28 mouse cellular contexts compared by ENCODE assay signal in the genomic region with DNA sequence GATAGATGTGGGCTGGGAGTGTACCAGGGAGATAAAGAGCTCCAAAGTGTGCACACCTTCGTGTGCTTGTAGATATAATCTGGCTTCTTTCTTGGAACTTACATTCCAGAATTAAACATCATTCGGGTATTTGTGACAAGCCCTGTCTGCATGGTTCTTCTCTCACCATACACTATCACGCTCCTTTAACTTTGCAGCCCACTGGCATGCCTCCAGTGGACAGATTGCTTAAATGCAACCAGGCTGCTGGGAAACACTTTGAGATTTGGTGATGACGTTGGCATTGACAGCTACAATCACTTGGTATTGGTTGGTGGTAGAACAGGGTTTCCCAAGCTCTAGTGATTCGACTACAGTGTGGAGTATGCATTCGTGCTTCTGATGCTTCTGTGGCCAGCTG.
DNase-seq lines count a peak whose midpoint lies in the region; ATAC-seq and TF ChIP-seq lines count a peak whose summit lies in the region.
"Had no signal": no experiment of that assay in that cellular context is flagged by ENCODE, and none has a peak within 500 bp of the region (broad histone marks: within the 10 kb centered on the region; RNA-seq: fewer than 3 reads in every experiment).

No protein-coding gene starts in this region.

- H3K4me2 ChIP-seq in liver, embryonic 14.5 days (ENCODE audit: low read depth), result no peak overlapping the region
- H3K4me2 ChIP-seq in liver, embryonic 11.5 days, result no peak overlapping the region
- peak overlapping the region; percentile 21; the same call in 1 of the 2 replicates for H3K4me2 ChIP-seq in intestine, postnatal 0 days (replicated peaks; ENCODE audit: low read depth)
- H3K4me2 ChIP-seq: embryonic facial prominence, embryonic 12.5 days; forebrain, embryonic 15.5 days; heart, embryonic 11.5 days; hindbrain, embryonic 12.5 days; kidney, embryonic 15.5 days; limb, embryonic 13.5 days; midbrain, embryonic 12.5 days; neural tube, embryonic 13.5 days had no signal

- no peak for DNase-seq in cerebellum, adult 8-10 months
- no peak for DNase-seq in liver, embryonic 14.5 days (ENCODE audit: low read depth in 3 of 3, low spot score in 3 of 3)
- DNase-seq in liver, embryonic 11.5 days (ENCODE audit: low spot score), result no peak
- DNase-seq in embryo, embryonic 11 days, result no peak
- DNase-seq: adrenal gland, adult 8-10 months; heart, postnatal 36 days; kidney, adult 18-20 months; kidney, postnatal 25 days; lung, adult 18-20 months; lung, postnatal 14 days; right cerebral cortex, postnatal 4 days; thymus, postnatal 14 days had no signal

- TF ChIP-seq EP300 in liver, embryonic 14.5 days (IDR thresholded peaks at IDR 0.05; ENCODE audit: low read depth), result no peak

- no peaks in the 10 kb centered on the region for H3K27me3 ChIP-seq in liver, embryonic 14.5 days (ENCODE audit: control insufficient read depth, insufficient read depth, low read length)
- H3K27me3 ChIP-seq in liver, embryonic 11.5 days (replicated peaks; ENCODE audit: control insufficient read depth, insufficient read depth, low read length), result no peaks in the 10 kb centered on the region
- H3K27me3 ChIP-seq in intestine, postnatal 0 days (replicated peaks; ENCODE audit: control insufficient read depth, insufficient read depth, low read length), result no peaks in the 10 kb centered on the region
- no peaks in the 10 kb centered on the region for H3K27me3 ChIP-seq in small intestine, adult 2 months (ENCODE audit: control insufficient read depth, insufficient read depth, low read length)
- H3K27me3 ChIP-seq: CH12.LX; embryonic facial prominence, embryonic 12.5 days; forebrain, embryonic 15.5 days; hindbrain, embryonic 12.5 days; kidney, embryonic 15.5 days; limb, embryonic 13.5 days; midbrain, embryonic 12.5 days; neural tube, embryonic 13.5 days had no signal

- TF ChIP-seq CTCF in liver, embryonic 14.5 days (IDR thresholded peaks at IDR 0.05; ENCODE audit: low read depth), result no peak
- TF ChIP-seq CTCF in intestine, postnatal 0 days (IDR thresholded peaks at IDR 0.05; ENCODE audit: low read depth), result peak; percentile 44
- no peak for TF ChIP-seq CTCF in small intestine, adult 2 months (IDR thresholded peaks at IDR 0.05; ENCODE audit: extremely low read depth, insufficient read length, insufficient replicate concordance, low read depth, low read length)

- no peak for TF ChIP-seq POLR2A in small intestine, adult 2 months (IDR thresholded peaks at IDR 0.05; ENCODE audit: low read depth, low read length)

- peaks cover 0 to 8% of the 10 kb centered on the region in 2 experiments; a peak in 2 of 4 replicates for H3K4me1 ChIP-seq in liver, embryonic 14.5 days (replicated peaks; ENCODE audit: control insufficient read depth in 2 of 2, insufficient read depth in 2 of 2, low read length in 1 of 2)
- H3K4me1 ChIP-seq in liver, embryonic 11.5 days (replicated peaks; ENCODE audit: control insufficient read depth, insufficient read depth, low read length), result no peaks in the 10 kb centered on the region
- H3K4me1 ChIP-seq in intestine, postnatal 0 days (replicated peaks; ENCODE audit: control insufficient read depth, insufficient read depth, low read length), result 0 out of 2 replicates have a peak, but pooled peaks cover 3% of the 10 kb centered on the region
- H3K4me1 ChIP-seq in small intestine, adult 2 months (ENCODE audit: control insufficient read depth, insufficient read depth, insufficient read length, low read length), result peaks cover 16% of the 10 kb centered on the region; the same call in 1 of the 2 replicates
- H3K4me1 ChIP-seq: embryonic facial prominence, embryonic 12.5 days; forebrain, embryonic 15.5 days; hindbrain, embryonic 12.5 days; kidney, embryonic 15.5 days; midbrain, embryonic 12.5 days; neural tube, embryonic 13.5 days had no signal

- H3K27ac ChIP-seq in liver, embryonic 14.5 days, result no peak overlapping the region
- H3K27ac ChIP-seq in liver, embryonic 11.5 days (ENCODE audit: low read depth, low read length), result no peak overlapping the region
- H3K27ac ChIP-seq in intestine, postnatal 0 days (ENCODE audit: low read depth, low read length), result peak overlapping the region; percentile 75
- 0 out of 2 replicates have a peak overlapping the region, but pooled peaks have one; percentile 3 for H3K27ac ChIP-seq in small intestine, adult 2 months (ENCODE audit: insufficient read depth, low read depth, low read length)
- H3K27ac ChIP-seq: embryonic facial prominence, embryonic 12.5 days; forebrain, embryonic 15.5 days; hindbrain, embryonic 12.5 days; hindbrain, postnatal 0 days; kidney, embryonic 15.5 days; limb, embryonic 13.5 days; midbrain, embryonic 12.5 days; neural tube, embryonic 13.5 days had no signal

- H3K36me3 ChIP-seq in liver, embryonic 14.5 days (replicated peaks; ENCODE audit: control insufficient read depth, insufficient read depth, low read depth), result no peaks in the 10 kb centered on the region
- no peaks in the 10 kb centered on the region for H3K36me3 ChIP-seq in liver, embryonic 11.5 days (ENCODE audit: control insufficient read depth, insufficient read depth, low read length)
- no peaks in the 10 kb centered on the region for H3K36me3 ChIP-seq in intestine, postnatal 0 days (ENCODE audit: control insufficient read depth, insufficient read depth)
- H3K36me3 ChIP-seq in small intestine, adult 2 months (ENCODE audit: control insufficient read depth, insufficient read depth, low read length), result no peaks in the 10 kb centered on the region
- H3K36me3 ChIP-seq: embryonic facial prominence, embryonic 12.5 days; forebrain, embryonic 15.5 days; hindbrain, embryonic 12.5 days; kidney, embryonic 15.5 days; limb, embryonic 13.5 days; midbrain, embryonic 12.5 days; neural tube, embryonic 13.5 days had no signal

- H3K4me3 ChIP-seq in liver, embryonic 14.5 days (ENCODE audit: insufficient read depth in 1 of 2, low read depth in 2 of 2, low read length in 2 of 2), result no peak overlapping the region
- no peak overlapping the region for H3K4me3 ChIP-seq in liver, embryonic 11.5 days (ENCODE audit: low read depth, low read length)
- H3K4me3 ChIP-seq in intestine, postnatal 0 days (ENCODE audit: low read depth, low read length), result no peak overlapping the region
- no peak overlapping the region for H3K4me3 ChIP-seq in small intestine, adult 2 months (ENCODE audit: low read depth, low read length)
- H3K4me3 ChIP-seq: embryonic facial prominence, embryonic 12.5 days; forebrain, embryonic 15.5 days; hindbrain, embryonic 12.5 days; kidney, embryonic 15.5 days; limb, embryonic 13.5 days; midbrain, embryonic 12.5 days; myocyte; neural tube, embryonic 13.5 days had no signal

- ATAC-seq in cerebellum, adult (ENCODE audit: insufficient number of reproducible peaks, low FRiP score, low TSS enrichment), result peak; percentile 37; the same call in 1 of the 2 replicates
- peak; percentile 8; the same call in 1 of the 2 replicates for ATAC-seq in liver, embryonic 14.5 days (ENCODE audit: insufficient read depth)
- no peak for ATAC-seq in liver, embryonic 11.5 days (replicated peaks; ENCODE audit: low FRiP score)
- ATAC-seq in intestine, postnatal 0 days, result peak; percentile 57
- ATAC-seq in inflammation-experienced regulatory T-cells, adult 6 months, result no peak
- ATAC-seq: activated CD4-positive, CD25-positive, alpha-beta regulatory T cell, adult 4 months; forebrain, embryonic 15.5 days; hindbrain, postnatal 0 days had no signal

- H3K9me3 ChIP-seq in liver, embryonic 14.5 days (ENCODE audit: control insufficient read depth, low read length), result no peaks in the 10 kb centered on the region
- H3K9me3 ChIP-seq in liver, embryonic 11.5 days (ENCODE audit: control insufficient read depth, low read length), result no peaks in the 10 kb centered on the region
- H3K9me3 ChIP-seq in intestine, postnatal 0 days (ENCODE audit: control insufficient read depth), result no peaks in the 10 kb centered on the region
- H3K9me3 ChIP-seq: embryonic facial prominence, embryonic 12.5 days; forebrain, embryonic 15.5 days; hindbrain, embryonic 12.5 days; kidney, embryonic 15.5 days; limb, embryonic 13.5 days; midbrain, embryonic 12.5 days; neural tube, embryonic 13.5 days had no signal

- 52% methylated on average over 6 of the region's 6 CpGs for WGBS in liver, embryonic 14.5 days (ENCODE audit: insufficient replicate concordance)
- WGBS in liver, embryonic 11.5 days, result 72% methylated on average over 6 of the region's 6 CpGs
- 60% methylated on average over 6 of the region's 6 CpGs for WGBS in intestine, postnatal 0 days
- WGBS in small intestine, adult 2 months, result 59% methylated on average over 6 of the region's 6 CpGs

- no peak overlapping the region for H3K9ac ChIP-seq in liver, embryonic 14.5 days (replicated peaks)
- no peak overlapping the region for H3K9ac ChIP-seq in liver, embryonic 11.5 days (ENCODE audit: low read depth, low read length)
- H3K9ac ChIP-seq in intestine, postnatal 0 days (ENCODE audit: low read depth, low read length), result no peak overlapping the region
- H3K9ac ChIP-seq: embryonic facial prominence, embryonic 12.5 days; forebrain, embryonic 15.5 days; hindbrain, embryonic 12.5 days; kidney, embryonic 15.5 days; limb, embryonic 13.5 days; midbrain, embryonic 12.5 days; neural tube, embryonic 13.5 days had no signal

Comparison
In these comparisons a context has a peak if more than half of its experiments do, and no peak if none do; other contexts are left out.
1. ATAC-seq: peak in cerebellum, adult (single experiment), liver, embryonic 14.5 days (single experiment) and intestine, postnatal 0 days (single experiment); none in liver, embryonic 11.5 days (single experiment) and inflammation-experienced regulatory T-cells, adult 6 months (single experiment).
2. H3K27ac ChIP-seq: peak in intestine, postnatal 0 days (single experiment) and small intestine, adult 2 months (single experiment); none in liver, embryonic 14.5 days (single experiment) and liver, embryonic 11.5 days (single experiment).